Comparison of ENCODE assay signal across 10 mouse cellular contexts in the genomic region with DNA sequence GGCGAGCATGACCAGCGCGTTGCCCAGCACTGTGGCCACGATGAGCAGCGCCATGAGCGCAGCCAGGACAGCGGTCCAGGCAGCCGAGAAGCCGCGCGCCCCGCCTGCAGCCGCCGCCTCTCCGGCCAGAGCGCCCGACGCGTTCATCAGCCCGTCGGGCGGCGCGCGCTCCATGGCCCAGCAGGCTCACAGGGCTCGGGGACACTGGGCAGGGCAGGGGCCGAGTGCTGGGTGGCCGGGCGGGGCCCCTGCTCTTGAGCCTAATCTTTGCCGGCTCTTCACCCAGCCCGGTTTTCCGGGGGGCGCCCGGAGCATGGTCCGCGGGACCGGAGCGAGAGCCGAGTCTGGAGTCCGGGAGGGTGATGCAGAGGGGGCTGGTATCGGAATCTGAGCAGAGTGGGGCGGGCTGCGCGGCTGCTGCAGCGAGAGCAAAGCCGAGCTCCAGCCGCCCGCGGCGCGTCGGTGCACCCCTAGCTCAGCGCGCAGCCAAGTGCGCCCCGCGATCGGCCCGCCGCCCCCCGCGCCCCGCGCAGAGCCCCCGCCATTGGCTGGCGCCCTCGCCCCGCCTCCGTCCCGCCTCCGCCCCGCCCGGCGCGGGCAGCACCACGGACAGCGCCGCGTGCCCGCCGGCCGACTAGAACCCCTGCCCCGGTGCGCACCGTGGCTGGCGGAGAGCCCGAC. TPM values are rescaled to one million over a fixed set of nuclear protein-coding genes. Genes with fewer than 3 reads are reported as not detected.
DNase-seq lines count a peak whose midpoint lies in the region; ATAC-seq and TF ChIP-seq lines count a peak whose summit lies in the region.
"Had no signal": no experiment of that assay in that cellular context is flagged by ENCODE, and none has a peak within 500 bp of the region (broad histone marks: within the 10 kb centered on the region; RNA-seq: fewer than 3 reads in every experiment).

A gene (minus strand): TSS at position 511 of the 681 bp plus-strand sequence.

- peaks cover 76% of the 10 kb centered on the region for H3K27me3 ChIP-seq in heart, embryonic 10.5 days (ENCODE audit: insufficient read depth, poor library complexity, severe bottlenecking)
- H3K27me3 ChIP-seq in liver, adult 2 months (ENCODE audit: control insufficient read depth, insufficient read depth, low read length) = peaks cover 27% of the 10 kb centered on the region
- peaks cover 13% of the 10 kb centered on the region; the same call in 1 of the 2 replicates for H3K27me3 ChIP-seq in midbrain, postnatal 0 days (ENCODE audit: insufficient read depth, low read length)
- peaks cover 66% of the 10 kb centered on the region for H3K27me3 ChIP-seq in stomach, embryonic 15.5 days (replicated peaks)

- H3K4me1 ChIP-seq in heart, embryonic 10.5 days = peaks cover 40% of the 10 kb centered on the region
- peaks cover 5% of the 10 kb centered on the region; the same call in 1 of the 2 replicates for H3K4me1 ChIP-seq in liver, adult 2 months (ENCODE audit: control insufficient read depth, insufficient read depth, low read length)
- H3K4me1 ChIP-seq in midbrain, postnatal 0 days (ENCODE audit: insufficient read depth, low read length) = no peaks in the 10 kb centered on the region
- H3K4me1 ChIP-seq in stomach, embryonic 15.5 days = peaks cover 22% of the 10 kb centered on the region

- H3K9me3 ChIP-seq in heart, embryonic 10.5 days = no peaks in the 10 kb centered on the region
- no peaks in the 10 kb centered on the region for H3K9me3 ChIP-seq in midbrain, postnatal 0 days (ENCODE audit: low read length)
- no peaks in the 10 kb centered on the region for H3K9me3 ChIP-seq in stomach, embryonic 15.5 days

- H3K9ac ChIP-seq in liver, adult 2 months (ENCODE audit: low read depth, low read length) = no peak within 1 kb of the TSS
- peak within 1 kb of the TSS; percentile 59 for H3K9ac ChIP-seq in midbrain, postnatal 0 days (replicated peaks; ENCODE audit: low read length, poor library complexity, severe bottlenecking)
- no peak within 1 kb of the TSS for H3K9ac ChIP-seq in stomach, embryonic 15.5 days

- TF ChIP-seq CTCF in liver, adult 2 months (IDR thresholded peaks at IDR 0.05; ENCODE audit: low read depth, low read length) = no peak
- no peak for TF ChIP-seq CTCF in midbrain, postnatal 0 days (IDR thresholded peaks at IDR 0.05)

- WGBS in heart, embryonic 10.5 days = under 1% methylated on average over 79 of the region's 87 CpGs
- WGBS in liver, adult 2 months = under 1% methylated on average over 74 of the region's 87 CpGs
- under 1% methylated on average over 50 of the region's 87 CpGs for WGBS in midbrain, postnatal 0 days
- WGBS in stomach, embryonic 15.5 days = under 1% methylated on average over 63 of the region's 87 CpGs

- TF ChIP-seq POLR2A in liver, adult 2 months (IDR thresholded peaks at IDR 0.05; ENCODE audit: extremely low read depth, insufficient read depth, low read length) = no peak

- no peaks in the 10 kb centered on the region for H3K36me3 ChIP-seq in heart, embryonic 10.5 days
- no peaks in the 10 kb centered on the region for H3K36me3 ChIP-seq in liver, adult 2 months (ENCODE audit: control insufficient read depth, insufficient read depth, low read length)
- no peaks in the 10 kb centered on the region for H3K36me3 ChIP-seq in midbrain, postnatal 0 days (ENCODE audit: insufficient read depth, low read length)
- H3K36me3 ChIP-seq in stomach, embryonic 15.5 days = no peaks in the 10 kb centered on the region

- no peak within 1 kb of the TSS for H3K27ac ChIP-seq in heart, embryonic 10.5 days
- no peak within 1 kb of the TSS for H3K27ac ChIP-seq in liver, adult 2 months (replicated peaks; ENCODE audit: insufficient read depth, low read depth, low read length)
- no peak within 1 kb of the TSS for H3K27ac ChIP-seq in midbrain, postnatal 0 days (ENCODE audit: low read depth, low read length)
- H3K27ac ChIP-seq in stomach, embryonic 15.5 days = no peak within 1 kb of the TSS

- peak; percentile 60 for DNase-seq in layer of hippocampus, adult 11-12 months (ENCODE audit: low spot score)
- DNase-seq in layer of hippocampus, adult 9-11 months = no peak
- DNase-seq in embryo, embryonic 10.5 days (ENCODE audit: low spot score) = peak; percentile 77
- peak; percentile 84 for DNase-seq in heart, embryonic 10.5 days (ENCODE audit: low spot score)
- DNase-seq in kidney, adult 8-10 months = peak; percentile 76 to 78
- no peak for DNase-seq in liver, adult 2 months (ENCODE audit: extremely low read depth, low read depth, low spot score)
- DNase-seq in midbrain, postnatal 0 days (ENCODE audit: low spot score) = no peak

- peak; percentile 55 for ATAC-seq in midbrain, postnatal 0 days (ENCODE audit: low FRiP score)
- peak; percentile 82 for ATAC-seq in stomach, embryonic 15.5 days (ENCODE audit: insufficient read depth, low FRiP score, low read depth)

- no peaks in the 10 kb centered on the region for H3K79me2 ChIP-seq in liver, adult 2 months (ENCODE audit: control insufficient read depth, insufficient read depth, low read length)

- H3K4me3 ChIP-seq in heart, embryonic 10.5 days = peak within 1 kb of the TSS; percentile 72
- H3K4me3 ChIP-seq in liver, adult 2 months (ENCODE audit: insufficient read depth, low read depth, low read length) = peak within 1 kb of the TSS; percentile 60; the same call in 1 of the 2 replicates
- peak within 1 kb of the TSS; percentile 58 for H3K4me3 ChIP-seq in midbrain, postnatal 0 days (ENCODE audit: low read depth, low read length)
- peak within 1 kb of the TSS; percentile 51 for H3K4me3 ChIP-seq in stomach, embryonic 15.5 days (replicated peaks)

- peak within 1 kb of the TSS; percentile 93 for H3K4me2 ChIP-seq in midbrain, postnatal 0 days (ENCODE audit: low read depth, low read length, poor library complexity, severe bottlenecking)
- peak within 1 kb of the TSS; percentile 100 for H3K4me2 ChIP-seq in stomach, embryonic 15.5 days

RNA-seq across cellular contexts. Expression of the gene that starts here (rescaled TPM):
- 0.10 TPM in 1 of 2 replicates, not detected in the other for polyA plus RNA-seq in heart, embryonic 10.5 days (2016; fragmentation: Nextera tagmentation; extraction: Ambion mirVana)
- 0.07 TPM in 1 of 2 replicates, not detected in the other for total RNA-seq in liver, adult 2 months (2014; rRNA removed)
- not detected in 2 replicates for polyA plus RNA-seq in liver, adult 2 months (2012; rRNA removed)
- 6.2 and 9.3 TPM in 2 replicates for total RNA-seq in midbrain, postnatal 0 days (2014; rRNA removed)
- polyA plus RNA-seq in midbrain, postnatal 0 days (2015; fragmentation: Nextera tagmentation; extraction: Ambion mirVana) = 4.9 and 6.2 TPM in 2 replicates
- 0.08 and 0.18 TPM in 2 replicates for polyA plus RNA-seq in stomach, embryonic 15.5 days (2015; fragmentation: Nextera tagmentation; extraction: Ambion mirVana)
- total RNA-seq: neutrophil, adult 5-6 weeks had no signal
- polyA plus RNA-seq: C2C12 had no signal

Comparison
In these comparisons a context has a peak if more than half of its experiments do, and no peak if none do; other contexts are left out.
1. DNase-seq: peak in layer of hippocampus, adult 11-12 months (single experiment), embryo, embryonic 10.5 days (single experiment) and kidney, adult 8-10 months (2 of 2); none in layer of hippocampus, adult 9-11 months (single experiment), liver, adult 2 months (single experiment) and midbrain, postnatal 0 days (single experiment).
2. Peak in DNase-seq and H3K4me3 ChIP-seq in heart, embryonic 10.5 days; RNA of the gene not detected or under 1 TPM.
3. Peak in ATAC-seq, H3K4me3 ChIP-seq and H3K4me2 ChIP-seq in stomach, embryonic 15.5 days; RNA of the gene not detected or under 1 TPM.
4. Peak in every context shown above with its lines, with median percentiles within 50 percentile points of each other: H3K4me3 ChIP-seq.